Mouse (Mus musculus) lung, postnatal 0 days (tissue): ENCODE results near the gene Gm11172. TPM values are rescaled to one million over a fixed set of nuclear protein-coding genes. Genes with fewer than 3 reads are reported as not detected.

ENCODE experiments used
- ATAC-seq: fragments of 200-750 bp; cut with Nextera tagmentation; 2 replicates; pipeline ENCODE4 v1.8.0; 2017; ENCODE audit warnings: moderate library complexity
- DNase-seq: peaks from one replicate; pipeline ENCODE4 v3.0.0-alpha.2; 2016; ENCODE audit warnings: low spot score
- H3K27ac ChIP-seq: fragments of 300-500 bp; sonication (generic); 2 replicates; pipeline ENCODE4 v1.5.1; 2014; ENCODE audit warnings: antibody characterized with exemption, mild to moderate bottlenecking, low read length, mixed read lengths
- H3K27me3 ChIP-seq: fragments of 300-500 bp; sonication (generic); replicated peaks from 2 replicates; pipeline ENCODE4 v1.6.1; 2014; ENCODE audit warnings: low read length, mixed read lengths; ENCODE audit not compliant: insufficient read depth
- H3K36me3 ChIP-seq: fragments of 300-500 bp; sonication (generic); 2 replicates; pipeline ENCODE4 v1.6.1; 2014; ENCODE audit warnings: low read length, mixed read lengths; ENCODE audit not compliant: insufficient read depth
- H3K4me1 ChIP-seq: fragments of 300-500 bp; sonication (generic); 2 replicates; pipeline ENCODE4 v1.6.1; 2014; ENCODE audit warnings: antibody characterized with exemption, low read depth, low read length, mixed read lengths; ENCODE audit not compliant: insufficient read depth
- H3K4me2 ChIP-seq: fragments of 300-500 bp; sonication (generic); replicated peaks from 2 replicates; pipeline ENCODE4 v1.6.1; 2014; ENCODE audit warnings: low read depth, mild to moderate bottlenecking, low read length, moderate library complexity, mixed read lengths
- H3K4me3 ChIP-seq: fragments of 300-500 bp; sonication (generic); 2 replicates; pipeline ENCODE4 v1.5.1; 2014; ENCODE audit warnings: low read depth, low read length
- H3K9ac ChIP-seq: fragments of 300-500 bp; sonication (generic); replicated peaks from 2 replicates; pipeline ENCODE4 v1.6.1; 2014; ENCODE audit warnings: low read depth, mild to moderate bottlenecking
- H3K9me3 ChIP-seq: fragments of 300-500 bp; sonication (generic); 2 replicates; pipeline ENCODE4 v1.6.1; 2016; ENCODE audit warnings: low read length, mixed read lengths
- CTCF ChIP-seq: IDR thresholded peaks from 2 replicates; pipeline ENCODE4 v1.5.1; 2016; ENCODE audit warnings: antibody characterized with exemption, mild to moderate bottlenecking
- EP300 ChIP-seq: IDR thresholded peaks from 2 replicates; pipeline ENCODE4 v1.6.1; 2016; ENCODE audit warnings: antibody characterized with exemption, mild to moderate bottlenecking, control low read depth
- WGBS: fragments of 180-500 bp; shearing (Covaris S2); extraction: QIAGEN DNeasy Blood & Tissue Kit; methylation state at CpG from one replicate; pipeline ENCODE4 v1.1.7; 2014; 5-methylcytosine and 5-hydroxymethylcytosine counted together
- polyA plus RNA-seq: library from polyadenylated mRNA; unstranded; fragments of >200 nt; fragmentation: Nextera tagmentation; extraction: Ambion mirVana; gene quantifications from 2 replicates; pipeline ENCODE4 v1.2.1, GENCODE M21; 2015

The Gm11172 gene
- not detected in 2 replicates for polyA plus RNA-seq

DNA sequence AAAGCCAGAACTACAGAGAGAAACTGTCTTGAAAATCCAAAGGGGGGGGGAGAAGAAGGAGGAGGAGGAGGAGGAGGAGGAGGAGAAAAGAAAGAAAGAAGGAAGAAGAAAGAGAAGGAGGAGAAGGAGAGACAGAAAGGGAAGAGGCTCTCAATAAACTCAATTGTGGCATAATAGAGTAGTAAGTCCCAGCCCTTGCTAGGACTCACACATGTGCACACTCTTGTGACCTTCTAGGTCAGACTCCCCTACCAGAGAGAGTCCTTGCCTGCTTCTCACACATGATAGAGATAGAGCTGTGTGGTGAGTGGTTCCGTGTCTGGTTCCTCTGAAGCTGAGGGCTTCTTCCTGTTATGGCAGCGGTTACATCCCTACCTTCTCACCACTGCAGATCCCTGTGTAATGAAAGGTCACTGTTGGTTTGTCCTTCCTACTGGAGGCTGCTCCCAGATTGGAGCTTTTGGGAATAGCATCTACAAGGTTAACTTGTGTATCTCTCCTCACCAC, at the start of gene Gm11172:
Gene Gm11172, plus strand, starts transcription at position 51 of the 507 bp plus-strand sequence.
- H3K9ac ChIP-seq: no peak within 1 kb of the TSS
- no peak for DNase-seq
- no peak within 1 kb of the TSS for H3K4me2 ChIP-seq
- WGBS: 71% methylated on average over 2 of the region's 2 CpGs
- no peaks in the 10 kb centered on the region for H3K9me3 ChIP-seq
- no peak within 1 kb of the TSS for H3K4me3 ChIP-seq
- no peaks in the 10 kb centered on the region for H3K4me1 ChIP-seq
- no peak for ATAC-seq
- no peak within 1 kb of the TSS for H3K27ac ChIP-seq
- no peaks in the 10 kb centered on the region for H3K36me3 ChIP-seq
- H3K27me3 ChIP-seq: no peaks in the 10 kb centered on the region
- TF ChIP-seq CTCF (no peak), EP300 (no peak)

DNA sequence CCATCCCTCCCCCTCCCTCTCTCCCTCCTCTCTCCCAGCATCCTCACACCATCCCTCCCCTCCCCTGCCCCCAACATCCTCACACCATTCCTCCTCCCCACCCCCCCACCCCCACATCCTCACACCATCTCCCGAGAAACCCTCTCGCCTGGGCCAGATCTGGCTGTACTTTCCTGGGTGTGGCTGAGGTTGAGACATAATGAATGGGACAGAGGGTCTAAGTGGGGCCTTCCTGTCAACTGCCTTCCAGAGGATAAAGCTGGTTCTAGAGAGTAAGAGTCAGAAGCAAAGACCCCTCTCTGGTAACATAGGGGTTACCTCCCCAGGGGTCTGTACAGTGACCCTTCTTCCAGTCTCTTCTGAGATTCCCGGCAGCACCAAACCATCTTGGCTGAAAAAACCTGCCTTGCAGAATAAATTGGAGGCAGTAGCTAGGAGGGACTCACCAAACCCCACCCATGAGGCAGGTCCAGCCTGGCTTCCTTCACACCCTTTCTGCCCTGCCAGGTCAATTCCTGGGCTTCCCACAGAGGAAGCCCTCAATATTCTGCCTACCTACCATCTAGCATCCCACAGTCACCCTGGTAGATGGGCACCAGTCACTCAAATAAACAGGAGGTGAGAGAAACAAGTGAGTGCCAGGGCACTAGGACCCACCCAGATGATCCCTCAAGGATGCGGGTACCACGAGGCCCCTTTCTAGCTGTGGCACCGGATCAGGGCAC, 49.0 kb upstream of the Gm11172 start:
- H3K4me1 ChIP-seq: peaks cover 3% of the 10 kb centered on the region; the same call in 1 of the 2 replicates
- H3K4me3 ChIP-seq: no peak overlapping the region
- ATAC-seq (no peak), DNase-seq (no peak)
- no peaks in the 10 kb centered on the region for H3K9me3 ChIP-seq
- H3K9ac ChIP-seq: no peak overlapping the region
- 41% methylated on average over 6 of the region's 6 CpGs for WGBS
- no peak overlapping the region for H3K4me2 ChIP-seq
- H3K36me3 ChIP-seq: no peaks in the 10 kb centered on the region
- no peak overlapping the region for H3K27ac ChIP-seq
- H3K27me3 ChIP-seq: no peaks in the 10 kb centered on the region
- TF ChIP-seq EP300: no peak
- TF ChIP-seq CTCF: no peak

DNA sequence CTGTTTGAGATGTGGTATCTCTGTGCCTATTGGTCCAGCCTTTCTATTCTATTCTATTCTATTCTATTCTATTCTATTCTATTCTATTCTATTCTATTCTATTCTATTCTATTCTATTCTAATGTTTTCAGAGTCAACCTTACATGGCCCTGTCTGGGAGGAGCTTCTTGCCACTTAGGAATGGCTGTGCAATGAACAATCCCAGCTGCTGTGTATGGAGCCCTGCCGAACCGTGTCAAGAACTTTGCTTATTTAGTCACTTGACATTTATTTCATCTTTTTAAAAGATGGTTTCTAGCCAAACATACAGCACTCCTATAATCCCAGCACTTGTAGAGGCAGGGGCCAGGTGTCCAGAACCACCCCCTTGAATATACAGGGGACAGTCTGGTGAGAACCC, 48.4 kb upstream of the Gm11172 start:
- 8% methylated on average over 2 of the region's 2 CpGs for WGBS
- Histone ChIP-seq H3K4me2 (no peak overlapping the region), H3K27ac (no peak overlapping the region), H3K9me3 (no peaks in the 10 kb centered on the region), H3K4me3 (no peak overlapping the region), H3K27me3 (no peaks in the 10 kb centered on the region), H3K4me1 (peaks cover 6% of the 10 kb centered on the region; the same call in 1 of the 2 replicates), H3K36me3 (no peaks in the 10 kb centered on the region), H3K9ac (no peak overlapping the region)
- DNase-seq (peak; percentile 68), ATAC-seq (peak; percentile 56; the same call in 1 of the 2 replicates)
- no peak for TF ChIP-seq CTCF
- no peak for TF ChIP-seq EP300

DNA sequence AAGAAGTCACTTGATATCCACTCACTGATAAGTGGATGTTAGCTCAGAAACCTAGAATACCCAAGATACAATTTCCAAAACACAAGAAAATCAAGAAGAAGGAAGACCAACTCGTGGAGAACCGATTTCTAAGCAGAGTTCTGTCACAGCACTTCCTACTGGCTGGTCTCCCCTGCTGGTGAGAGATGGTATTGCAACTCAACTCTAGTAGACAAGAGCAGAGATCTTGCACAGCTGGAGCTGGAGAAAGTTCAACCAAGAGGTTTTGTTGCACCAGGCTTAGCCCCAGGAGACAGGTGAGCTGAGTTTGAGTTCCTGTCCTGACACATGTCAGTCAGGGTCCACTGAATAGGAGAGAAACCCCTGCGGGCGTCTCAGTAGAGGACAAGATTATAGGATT, 45.6 kb upstream of the Gm11172 start:
- ATAC-seq (no peak), DNase-seq (peak; percentile 83)
- TF ChIP-seq CTCF (peak; percentile 94), EP300 (no peak)
- H3K4me2 ChIP-seq: no peak overlapping the region
- H3K9ac ChIP-seq: no peak overlapping the region
- no peaks in the 10 kb centered on the region for H3K36me3 ChIP-seq
- no peak overlapping the region for H3K27ac ChIP-seq
- H3K4me1 ChIP-seq: peaks cover 6% of the 10 kb centered on the region; the same call in 1 of the 2 replicates
- H3K27me3 ChIP-seq: no peaks in the 10 kb centered on the region
- WGBS: 44% methylated on average over 4 of the region's 4 CpGs
- no peak overlapping the region for H3K4me3 ChIP-seq
- no peaks in the 10 kb centered on the region for H3K9me3 ChIP-seq

DNA sequence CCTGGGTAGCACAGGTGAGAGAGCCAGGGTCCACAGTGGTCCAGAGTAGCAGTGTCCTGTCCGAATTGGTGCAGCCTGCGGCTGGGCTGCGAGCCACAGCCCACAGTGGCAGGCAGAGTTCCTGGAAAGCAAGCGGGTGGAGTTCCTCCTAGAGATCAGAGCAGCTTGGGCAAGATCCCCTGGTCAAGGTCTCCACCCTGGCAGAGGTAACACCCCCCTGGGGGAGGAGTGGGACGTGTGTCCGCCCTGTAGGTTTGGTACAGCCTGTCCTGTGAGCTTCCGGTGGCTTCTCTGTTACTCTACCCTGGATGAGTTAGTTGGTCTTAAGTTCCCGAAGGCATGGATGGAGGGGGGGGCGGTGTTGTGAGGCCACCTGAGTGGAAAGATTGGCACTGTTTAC, 43.9 kb upstream of the Gm11172 start:
- H3K9me3 ChIP-seq: no peaks in the 10 kb centered on the region
- ATAC-seq (peak; percentile 20; the same call in 1 of the 2 replicates), DNase-seq (peak; percentile 32)
- H3K36me3 ChIP-seq: no peaks in the 10 kb centered on the region
- TF ChIP-seq CTCF (no peak), EP300 (no peak)
- H3K27ac ChIP-seq: no peak overlapping the region
- H3K4me2 ChIP-seq: no peak overlapping the region
- H3K4me1 ChIP-seq: peaks cover 3% of the 10 kb centered on the region; the same call in 1 of the 2 replicates
- WGBS: 38% methylated on average over 9 of the region's 9 CpGs
- no peaks in the 10 kb centered on the region for H3K27me3 ChIP-seq
- no peak overlapping the region for H3K4me3 ChIP-seq
- no peak overlapping the region for H3K9ac ChIP-seq

DNA sequence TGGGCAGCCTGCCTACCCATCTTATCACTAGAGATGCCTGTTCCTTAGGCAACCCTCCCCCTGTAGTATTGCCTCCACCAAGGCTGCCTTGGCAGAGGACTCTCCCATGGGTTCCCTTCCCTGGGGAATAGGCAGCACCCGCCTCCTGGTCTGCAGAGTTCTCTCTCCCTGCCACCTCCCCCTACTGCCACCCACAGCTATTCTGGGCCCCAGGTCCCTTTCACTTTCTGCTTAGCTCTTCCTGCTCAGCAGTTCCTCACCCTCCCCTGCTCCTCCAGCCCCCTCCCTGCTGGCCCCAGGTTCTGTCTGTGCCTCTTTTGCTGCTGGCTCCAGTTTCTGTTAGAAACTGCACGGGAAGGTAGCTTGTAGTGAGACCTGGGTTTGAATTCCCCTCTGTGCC, 43.1 kb upstream of the Gm11172 start:
- Histone ChIP-seq H3K9me3 (no peaks in the 10 kb centered on the region), H3K27me3 (no peaks in the 10 kb centered on the region), H3K4me1 (peaks cover 3% of the 10 kb centered on the region; the same call in 1 of the 2 replicates), H3K9ac (no peak overlapping the region), H3K27ac (no peak overlapping the region), H3K36me3 (no peaks in the 10 kb centered on the region), H3K4me2 (no peak overlapping the region), H3K4me3 (no peak overlapping the region)
- DNase-seq (no peak), ATAC-seq (no peak)
- 74% methylated on average over 2 of the region's 2 CpGs for WGBS
- TF ChIP-seq EP300 (no peak), CTCF (no peak)
